Mouse (Mus musculus): ENCODE measurements around the gene Spata16.

DNA sequence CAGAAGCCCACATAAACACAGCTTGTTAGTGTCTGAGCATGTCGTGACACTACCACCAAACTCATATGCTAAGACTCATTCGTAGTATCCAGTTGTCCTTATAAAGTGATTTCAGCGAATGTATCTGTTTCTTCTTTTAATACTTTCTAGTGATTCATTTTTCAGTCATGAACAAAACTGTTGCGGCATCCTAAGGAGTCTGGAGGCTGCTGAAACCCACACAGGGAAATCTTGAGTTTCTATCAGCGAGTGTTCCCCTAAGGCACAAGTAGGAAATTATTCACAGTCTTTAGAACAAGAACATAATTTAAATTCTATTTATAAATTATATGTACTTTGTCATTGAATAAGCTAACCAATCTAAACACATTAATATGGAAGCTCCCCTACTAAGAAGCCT, 216.1 kb downstream of the Spata16 start:
- TF ChIP-seq CTCF (IDR thresholded peaks at IDR 0.05; ENCODE audit: low read depth) (no peak), EP300 (IDR thresholded peaks at IDR 0.05; ENCODE audit: low read depth) (no peak)

All from heart, postnatal 0 days (tissue).